In the genomic region with DNA sequence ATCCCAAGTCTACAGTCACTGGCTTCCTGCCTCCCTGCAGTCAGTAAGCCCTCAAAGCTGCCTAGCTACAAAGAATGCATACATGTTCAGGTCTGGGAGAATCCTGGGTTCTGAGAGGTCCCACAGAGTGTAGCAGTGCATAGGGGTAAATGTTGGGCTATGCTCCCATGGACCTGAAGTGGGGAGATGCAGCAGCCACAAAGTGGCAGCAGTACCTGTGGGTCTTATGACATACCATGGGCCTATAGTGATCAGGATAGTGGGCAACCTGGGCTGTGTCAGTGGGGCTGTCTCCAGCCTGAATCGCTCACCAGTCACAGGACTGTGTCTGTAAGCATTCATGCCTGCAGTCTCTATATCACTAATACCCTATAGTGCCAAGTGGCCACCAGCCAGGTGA, we compare ENCODE assay signal across 8 mouse cellular contexts. TPM values are rescaled to one million over a fixed set of nuclear protein-coding genes. Genes with fewer than 3 reads are reported as not detected.
DNase-seq lines count a peak whose midpoint lies in the region; ATAC-seq lines count a peak whose summit lies in the region.

Gene Egfl7 (plus strand): TSS at position 301 of the 400 bp plus-strand sequence.

- H3K4me3 ChIP-seq in kidney, embryonic 15.5 days (replicated peaks) = no peak within 1 kb of the TSS
- no peak within 1 kb of the TSS for H3K4me3 ChIP-seq in intestine, embryonic 16.5 days (ENCODE audit: low read length)
- H3K4me3 ChIP-seq in midbrain, embryonic 12.5 days = no peak within 1 kb of the TSS

- H3K9ac ChIP-seq in kidney, embryonic 15.5 days = no peak within 1 kb of the TSS
- 0 out of 2 replicates have a peak within 1 kb of the TSS, but pooled peaks have one; percentile 5 for H3K9ac ChIP-seq in intestine, embryonic 16.5 days (ENCODE audit: low read depth, low read length)
- H3K9ac ChIP-seq in midbrain, embryonic 12.5 days (replicated peaks) = no peak within 1 kb of the TSS

- no peak for ATAC-seq in kidney, embryonic 15.5 days (replicated peaks; ENCODE audit: low FRiP score)
- no peak for ATAC-seq in intestine, embryonic 16.5 days
- no peak for ATAC-seq in midbrain, embryonic 12.5 days (ENCODE audit: low FRiP score, low read depth)

- WGBS in kidney, embryonic 15.5 days = 74% methylated on average over 1 of the region's 1 CpGs
- WGBS in intestine, embryonic 16.5 days = 89% methylated on average over 1 of the region's 1 CpGs
- WGBS in midbrain, embryonic 12.5 days = 95% methylated on average over 1 of the region's 1 CpGs

- DNase-seq in kidney, adult 9 months = no peak
- no peak for DNase-seq in adrenal gland, postnatal 14 days
- DNase-seq in gastrocnemius, postnatal 25 days = no peak
- no peak for DNase-seq in cerebellum, postnatal 25 days
- DNase-seq in right cerebral cortex, postnatal 25 days = no peak

- no peak within 1 kb of the TSS for H3K4me2 ChIP-seq in kidney, embryonic 15.5 days
- H3K4me2 ChIP-seq in intestine, embryonic 16.5 days (ENCODE audit: low read depth, low read length) = no peak within 1 kb of the TSS
- H3K4me2 ChIP-seq in midbrain, embryonic 12.5 days (replicated peaks) = no peak within 1 kb of the TSS

- no peaks in the 10 kb centered on the region for H3K9me3 ChIP-seq in kidney, embryonic 15.5 days (replicated peaks)
- no peaks in the 10 kb centered on the region for H3K9me3 ChIP-seq in intestine, embryonic 16.5 days (ENCODE audit: control insufficient read depth, low read length)
- no peaks in the 10 kb centered on the region for H3K9me3 ChIP-seq in midbrain, embryonic 12.5 days

- H3K4me1 ChIP-seq in kidney, embryonic 15.5 days = peaks cover 32% of the 10 kb centered on the region
- H3K4me1 ChIP-seq in intestine, embryonic 16.5 days (ENCODE audit: control insufficient read depth, insufficient read depth, low read length) = peaks cover 4% of the 10 kb centered on the region; the same call in 1 of the 2 replicates
- H3K4me1 ChIP-seq in midbrain, embryonic 12.5 days = peaks cover 2% of the 10 kb centered on the region; the same call in 1 of the 2 replicates

- no peaks in the 10 kb centered on the region for H3K36me3 ChIP-seq in kidney, embryonic 15.5 days
- no peaks in the 10 kb centered on the region for H3K36me3 ChIP-seq in intestine, embryonic 16.5 days (ENCODE audit: control insufficient read depth, insufficient read depth, low read length)
- H3K36me3 ChIP-seq in midbrain, embryonic 12.5 days = no peaks in the 10 kb centered on the region

- peak within 1 kb of the TSS; percentile 76 for H3K27ac ChIP-seq in kidney, embryonic 15.5 days
- H3K27ac ChIP-seq in intestine, embryonic 16.5 days (ENCODE audit: low read length) = no peak within 1 kb of the TSS
- no peak within 1 kb of the TSS for H3K27ac ChIP-seq in midbrain, embryonic 12.5 days (replicated peaks)

- H3K27me3 ChIP-seq in kidney, embryonic 15.5 days = no peaks in the 10 kb centered on the region
- no peaks in the 10 kb centered on the region for H3K27me3 ChIP-seq in intestine, embryonic 16.5 days (replicated peaks; ENCODE audit: control insufficient read depth, insufficient read depth, low read length)
- no peaks in the 10 kb centered on the region for H3K27me3 ChIP-seq in midbrain, embryonic 12.5 days

RNA-seq across cellular contexts. Expression of gene Egfl7, which starts in this region (rescaled TPM):
- polyA plus RNA-seq in kidney, embryonic 15.5 days (2015; fragmentation: Nextera tagmentation; extraction: Ambion mirVana) = 218 and 219 TPM in 2 replicates
- total RNA-seq in adrenal gland, postnatal 14 days (2021) = 217 and 247 TPM in 2 replicates
- total RNA-seq in gastrocnemius, postnatal 25 days (2021) = 10 to 100 TPM; 42.3 to 67.2 TPM
- polyA plus RNA-seq in intestine, embryonic 16.5 days (2015; fragmentation: Nextera tagmentation; extraction: Ambion mirVana) = 110 and 118 TPM in 2 replicates
- polyA plus RNA-seq in midbrain, embryonic 12.5 days (2016; fragmentation: Nextera tagmentation; extraction: Ambion mirVana) = 50.4 and 64.8 TPM in 2 replicates
